Mouse (Mus musculus) thymus, adult 2 months (tissue): ENCODE results near the gene Nek5.

Experiments used
- CTCF ChIP-seq: fragments of 200-500 bp; IDR thresholded peaks from 2 replicates; pipeline ENCODE4 v1.5.1; 2012; ENCODE audit warnings: mild to moderate bottlenecking, control low read depth, low read length, moderate library complexity, borderline replicate concordance; ENCODE audit not compliant: control insufficient read depth, poor library complexity, insufficient read depth; ENCODE audit errors: extremely low read depth
- POLR2A ChIP-seq: fragments of 200-500 bp; IDR thresholded peaks from 2 replicates; pipeline ENCODE4 v1.6.1; 2012; ENCODE audit warnings: mild to moderate bottlenecking, low read length, control low read depth, moderate library complexity; ENCODE audit not compliant: control insufficient read depth, poor library complexity, insufficient read depth; ENCODE audit errors: extremely low read depth

- TF ChIP-seq POLR2A (no peak), CTCF (no peak)
Measured at GRCm38 (mm10) chr8:22056850-22057249, 68.0 kb downstream of the Nek5 start.
